Mouse (Mus musculus) C2C12 (cell line): Measurements from ENCODE around the gene Mb.

Source experiments
- CTCF ChIP-seq: IDR thresholded peaks from one replicate; pipeline ENCODE4 v1.5.1; 2011; ENCODE audit not compliant: control insufficient read depth, insufficient read depth, insufficient read length
- MYOD1 ChIP-seq: IDR thresholded peaks from one replicate; pipeline ENCODE4 v1.6.1; 2011; ENCODE audit warnings: low read depth; ENCODE audit not compliant: control insufficient read depth, insufficient read length

GRCm38 (mm10) chr15:77079890-77080361 is 29.5 kb upstream of the Mb start:
- no peak for TF ChIP-seq CTCF
- no peak for TF ChIP-seq MYOD1
